Mouse (Mus musculus): ENCODE measurements around the gene Hsp90ab1.

Gene Hsp90ab1

DNA sequence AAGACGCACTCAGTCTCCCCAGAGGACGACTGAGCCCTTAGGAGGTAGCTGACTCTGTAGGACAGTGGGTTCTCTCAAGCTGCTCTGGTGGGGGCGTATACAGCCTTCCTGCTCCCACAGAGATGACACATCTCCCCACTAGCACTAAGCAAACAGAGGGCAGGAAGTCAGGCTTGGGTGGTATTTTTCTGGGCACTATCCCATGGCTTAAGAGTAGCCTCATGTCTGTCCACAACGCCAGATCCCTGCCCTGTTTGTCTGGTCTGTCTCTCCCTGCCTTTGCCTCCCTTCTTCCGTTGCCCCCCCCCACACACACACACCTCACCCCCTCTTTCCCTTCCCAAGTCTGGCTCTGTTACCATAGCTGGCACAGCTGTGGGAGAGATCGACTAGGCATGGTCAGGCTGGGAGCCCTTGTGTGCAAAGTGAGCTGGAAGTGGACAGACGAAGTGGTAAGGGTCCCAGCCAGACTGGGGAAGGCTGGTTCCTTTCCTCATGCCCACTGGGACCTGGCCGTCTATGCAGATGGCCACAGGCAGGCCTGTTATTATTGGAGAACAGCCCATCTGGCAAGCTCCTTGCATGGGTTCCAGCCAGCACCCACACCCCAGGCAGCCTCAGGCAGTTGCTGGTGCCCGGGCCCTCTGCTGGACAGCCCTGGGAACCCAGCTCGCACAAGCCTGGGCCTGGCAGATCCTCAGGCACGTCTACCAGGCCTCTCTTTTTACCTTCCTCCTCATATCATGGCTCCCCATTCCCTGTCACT lies 23.7 kb upstream of the Hsp90ab1 start:
- in situ Hi-C loops (cut with MboI; ENCODE audit: low sequenced_read_pairs): no loop called here

- in situ Hi-C loops (cut with MboI; ENCODE audit: low sequenced_read_pairs): no loop called here
Observed at GRCm38 (mm10) chr17:45595736-45596390, 22.8 kb upstream of the Hsp90ab1 start.

- in situ Hi-C loops (cut with MboI; ENCODE audit: low sequenced_read_pairs): no loop called here
Observed at GRCm38 (mm10) chr17:45594881-45595735, 22.0 kb upstream of the Hsp90ab1 start.

DNA sequence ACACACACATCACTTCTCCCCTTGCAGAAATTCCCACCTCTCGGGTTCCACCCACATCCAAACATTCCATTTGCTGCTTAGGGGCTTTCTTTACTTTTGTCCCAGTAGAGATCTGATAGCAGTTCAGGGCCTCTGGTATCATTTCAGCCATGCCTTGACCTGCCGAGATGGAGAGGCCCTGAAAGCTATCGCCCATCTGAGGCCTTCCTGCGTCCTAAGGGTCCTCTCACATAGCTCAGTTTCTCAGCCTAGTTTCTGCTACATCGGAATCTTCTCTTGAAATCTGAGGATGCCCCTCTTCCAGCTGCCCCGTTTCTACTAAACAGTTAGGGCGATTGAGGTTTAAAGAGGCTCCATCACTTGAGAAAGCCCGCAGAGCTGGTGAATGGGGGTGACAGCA lies 21.1 kb upstream of the Hsp90ab1 start:
- in situ Hi-C loops (cut with MboI; ENCODE audit: low sequenced_read_pairs): no loop called here

- in situ Hi-C loops (cut with MboI; ENCODE audit: low sequenced_read_pairs): no loop called here
Observed at GRCm38 (mm10) chr17:45593479-45593878, 20.4 kb upstream of the Hsp90ab1 start.

DNA sequence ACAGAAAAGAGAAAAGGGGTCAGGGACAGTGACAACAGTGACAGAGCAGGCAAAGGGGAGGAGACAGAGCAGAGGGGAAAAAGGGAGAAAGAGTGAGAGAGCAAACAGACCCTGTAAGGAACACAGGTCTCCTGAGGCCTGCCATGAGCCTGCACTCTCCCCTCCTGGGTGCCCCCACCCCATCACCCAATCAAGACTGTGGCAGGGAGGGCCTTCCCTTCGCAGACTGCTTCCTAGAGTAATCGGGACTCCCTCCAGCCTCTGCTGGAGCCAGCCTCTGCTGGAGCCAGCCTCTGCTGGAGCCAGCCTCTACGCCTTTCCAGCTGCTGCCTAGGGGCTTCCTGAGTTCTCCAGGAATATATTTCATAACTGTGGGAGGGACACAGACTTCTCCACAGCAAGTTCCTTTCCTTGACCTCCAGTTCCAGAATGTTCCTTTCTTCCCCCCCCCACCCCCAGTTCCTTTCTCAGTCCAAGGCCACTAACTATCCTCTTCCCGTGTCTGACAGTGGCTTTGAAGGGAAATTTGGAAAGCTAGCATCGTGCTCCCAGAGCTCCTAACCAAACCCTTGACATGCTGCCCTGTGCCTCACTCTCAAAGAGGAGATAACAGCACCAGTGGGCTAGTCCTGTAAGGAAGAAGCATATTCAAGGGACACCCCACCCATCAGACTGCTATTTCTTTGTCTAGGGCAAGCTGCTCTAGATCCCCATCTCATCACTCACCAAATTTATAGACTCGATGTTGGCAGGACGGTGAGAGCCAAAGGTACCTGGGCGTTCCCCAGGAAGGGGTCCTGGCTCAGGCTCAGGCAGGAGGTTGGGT lies 19.7 kb upstream of the Hsp90ab1 start:
- in situ Hi-C loops (cut with MboI; ENCODE audit: low sequenced_read_pairs): no loop called here

DNA sequence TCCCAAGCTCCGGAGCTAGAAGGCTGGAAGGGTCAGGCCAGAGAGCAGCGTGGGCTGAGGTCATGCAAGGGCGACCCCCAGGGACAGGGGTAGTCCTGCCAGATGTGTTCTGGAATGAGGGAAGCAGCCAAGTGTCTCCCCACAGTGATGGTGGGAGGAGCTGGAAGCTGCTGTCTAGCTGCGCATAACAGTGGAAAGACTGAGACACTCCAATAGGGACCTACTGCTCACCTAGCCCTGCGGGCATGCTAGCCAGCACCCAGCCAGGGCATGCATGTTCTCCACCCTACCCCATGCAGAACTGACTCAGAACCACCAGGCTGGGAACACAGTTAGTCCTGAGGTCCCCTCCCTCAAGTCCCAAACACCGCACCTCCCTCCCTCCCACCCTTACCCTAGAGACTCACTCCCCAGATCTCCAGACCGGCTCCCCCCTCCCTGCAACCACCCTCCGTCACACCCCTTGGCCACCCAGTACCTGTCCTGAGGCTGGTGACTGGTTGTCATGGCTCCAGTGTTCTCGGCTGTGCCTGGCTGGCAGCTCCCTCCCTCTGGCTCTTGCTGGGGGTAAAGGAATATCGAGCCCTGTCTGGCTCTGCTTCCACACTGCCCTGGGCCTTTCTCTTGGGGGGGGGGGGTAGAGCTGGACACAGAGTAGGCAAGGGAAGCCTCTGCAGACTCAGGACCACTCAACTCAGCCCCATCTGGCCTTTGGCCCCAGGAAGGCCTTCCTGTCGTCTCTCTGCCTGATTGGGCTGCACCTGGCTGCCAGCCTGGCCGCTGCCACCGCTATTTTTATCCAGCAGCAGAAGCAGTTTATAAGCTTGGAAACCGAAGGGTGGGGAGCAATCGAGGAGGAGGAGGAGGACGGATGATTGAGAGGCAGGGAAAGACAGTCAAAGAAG lies 18.9 kb upstream of the Hsp90ab1 start:
- in situ Hi-C loops (cut with MboI; ENCODE audit: low sequenced_read_pairs): no loop called here

DNA sequence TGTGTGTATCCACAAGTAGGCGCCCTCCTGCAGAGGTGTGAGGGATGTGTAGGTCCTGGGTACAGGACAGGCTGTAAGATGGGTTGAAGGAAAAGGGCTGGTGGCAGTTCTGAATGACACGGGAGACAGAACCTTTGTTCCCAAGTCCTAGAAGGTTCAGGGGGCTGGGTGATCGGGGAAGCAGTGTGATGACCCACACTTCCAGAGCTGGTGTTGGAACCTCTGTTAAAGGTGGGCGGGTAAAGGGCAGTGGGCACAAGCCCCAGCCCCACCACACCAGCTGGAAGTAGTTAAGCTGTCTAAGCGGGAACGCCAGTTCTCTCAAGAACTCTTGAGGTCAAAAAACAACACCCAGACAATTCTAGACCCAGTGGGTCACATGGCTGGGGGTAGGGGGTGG lies 17.3 kb upstream of the Hsp90ab1 start:
- in situ Hi-C loops (cut with MboI; ENCODE audit: low sequenced_read_pairs): no loop called here

DNA sequence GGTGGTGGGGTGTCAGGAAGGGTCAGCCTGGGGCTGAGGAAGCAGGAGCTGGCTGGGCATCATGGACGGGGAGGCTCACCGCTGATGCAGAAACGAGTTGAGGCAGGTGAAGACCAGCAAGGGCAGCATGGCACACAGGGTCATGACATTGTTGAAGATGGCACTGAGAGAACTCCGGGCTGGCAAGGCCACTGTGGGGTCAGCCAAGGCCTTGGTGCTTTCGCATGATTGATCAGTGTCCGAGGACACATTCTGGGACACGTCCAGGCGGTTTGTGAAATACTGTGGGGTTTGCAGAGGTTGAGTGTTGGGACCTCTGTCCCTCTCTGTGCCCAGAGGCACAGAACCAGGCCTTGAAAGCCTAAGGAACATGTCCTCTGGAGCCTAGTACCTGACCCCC lies 16.8 kb upstream of the Hsp90ab1 start:
- in situ Hi-C loops (cut with MboI; ENCODE audit: low sequenced_read_pairs): no loop called here

- in situ Hi-C loops (cut with MboI; ENCODE audit: low sequenced_read_pairs): no loop called here
Observed at GRCm38 (mm10) chr17:45589236-45589635, 16.2 kb upstream of the Hsp90ab1 start.

GRCm38 (mm10) chr17:45588370-45588769 lies 15.3 kb upstream of the Hsp90ab1 start:
- in situ Hi-C loops (cut with MboI; ENCODE audit: low sequenced_read_pairs): no loop called here

GRCm38 (mm10) chr17:45586449-45586837 lies 13.4 kb upstream of the Hsp90ab1 start:
- in situ Hi-C loops (cut with MboI; ENCODE audit: low sequenced_read_pairs): no loop called here

- in situ Hi-C loops (cut with MboI; ENCODE audit: low sequenced_read_pairs): no loop called here
Observed at GRCm38 (mm10) chr17:45585725-45586448, 12.8 kb upstream of the Hsp90ab1 start.

DNA sequence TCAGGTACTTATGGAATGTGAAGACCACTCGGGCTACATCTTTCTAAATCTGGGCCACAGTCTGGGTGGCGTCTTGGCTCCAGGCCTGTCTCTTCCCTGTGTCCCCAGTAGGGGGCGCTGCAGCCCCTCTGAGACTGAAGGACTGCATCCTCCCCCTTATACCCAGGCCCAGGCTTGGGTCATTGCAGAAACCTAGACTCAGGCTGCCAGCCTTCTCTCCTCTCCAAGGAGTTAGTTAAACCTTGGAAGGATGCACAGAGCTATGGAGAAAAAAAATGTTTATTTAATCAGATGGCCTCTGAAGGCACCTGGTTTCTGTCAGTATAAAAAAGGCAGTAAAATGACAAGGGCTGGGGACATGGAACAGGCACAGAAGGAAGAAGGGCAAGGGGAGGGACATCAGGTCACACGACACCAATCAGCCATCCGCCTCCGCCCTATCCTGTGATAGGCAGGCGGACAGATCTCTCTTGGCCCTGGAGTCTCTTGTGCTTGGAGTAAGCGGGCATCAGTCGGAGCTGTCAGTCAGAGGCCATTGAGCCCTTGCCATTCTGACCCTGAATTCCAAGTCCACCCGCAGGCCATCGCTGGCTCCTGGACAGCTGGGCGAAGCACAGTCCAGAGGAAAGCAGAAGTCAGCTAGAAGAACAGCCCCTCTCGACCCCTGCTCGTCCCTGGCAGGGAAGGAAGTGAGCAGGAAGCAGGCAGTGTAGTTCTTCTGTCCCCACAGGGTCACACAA lies 12.0 kb upstream of the Hsp90ab1 start:
- in situ Hi-C loops (cut with MboI; ENCODE audit: low sequenced_read_pairs): no loop called here

DNA sequence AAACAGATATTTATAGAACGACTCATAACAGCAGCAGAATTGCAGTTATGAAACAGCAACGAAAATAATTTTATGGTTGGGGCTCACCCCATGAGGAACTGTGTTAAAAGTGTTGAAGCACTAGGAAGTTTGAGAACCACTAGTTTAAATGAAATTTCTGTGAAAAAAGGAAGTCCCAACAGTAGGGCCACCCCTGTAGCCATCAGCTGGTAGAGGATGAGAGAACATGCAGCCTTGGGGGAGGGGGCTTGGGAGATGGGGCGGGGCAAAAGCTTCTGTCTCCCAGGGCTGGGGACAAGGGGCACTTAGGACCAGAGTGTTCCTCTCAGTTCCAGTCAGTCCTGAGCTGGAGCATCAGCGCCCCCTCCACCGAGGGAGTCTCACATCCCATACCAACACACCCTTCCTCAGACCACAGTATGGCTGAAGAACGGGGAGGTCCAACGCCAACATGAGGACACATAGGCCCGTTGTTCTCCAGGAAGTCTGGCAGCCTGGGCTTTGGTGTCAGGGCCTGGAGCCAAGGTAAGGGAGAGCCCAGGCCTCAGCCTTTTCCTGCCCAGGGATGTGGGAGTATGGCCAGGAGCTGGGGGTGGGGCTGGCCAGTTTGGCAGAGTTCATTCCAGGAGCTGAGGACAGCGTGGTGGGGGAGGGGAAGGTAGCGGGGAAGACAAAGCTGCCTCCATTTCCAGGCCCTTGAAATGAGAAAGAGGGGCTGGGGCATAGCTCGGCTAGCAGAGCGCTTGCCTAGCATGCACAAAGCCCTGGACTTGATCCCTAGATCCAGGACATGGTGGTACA lies 11.2 kb upstream of the Hsp90ab1 start:
- in situ Hi-C loops (cut with MboI; ENCODE audit: low sequenced_read_pairs): no loop called here

DNA sequence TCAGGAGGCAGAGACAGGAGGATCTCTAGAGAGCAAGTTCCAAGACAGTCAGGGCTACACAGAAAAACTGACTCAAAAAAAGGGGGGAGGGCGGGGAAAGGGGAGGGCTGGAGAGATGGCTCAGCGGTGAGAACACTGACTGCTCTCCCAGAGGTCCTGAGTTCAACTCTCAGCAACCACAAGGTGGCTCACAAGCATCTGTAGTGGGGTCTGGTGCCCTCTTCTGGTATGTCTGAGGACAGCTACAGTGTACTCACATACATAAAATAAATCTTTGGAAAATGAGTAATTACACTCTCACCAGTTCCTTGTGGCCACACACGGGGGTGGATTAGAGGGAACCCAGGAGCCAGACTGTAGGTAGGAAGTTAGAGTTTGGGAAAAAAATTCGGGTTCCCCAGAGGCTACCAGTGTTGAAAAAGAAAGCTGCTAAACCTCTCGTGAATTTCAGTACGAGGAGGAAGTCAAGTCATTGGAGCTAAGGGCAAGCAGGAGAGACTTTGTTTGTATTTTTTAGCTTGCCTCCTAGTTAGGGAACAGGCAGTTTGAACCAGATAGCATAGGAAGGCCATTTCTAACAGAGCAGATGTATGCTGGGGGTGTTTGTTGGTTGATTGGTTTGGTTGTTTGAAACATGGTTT lies 9.8 kb upstream of the Hsp90ab1 start:
- in situ Hi-C loops (cut with MboI; ENCODE audit: low sequenced_read_pairs): no loop called here

- in situ Hi-C loops (cut with MboI; ENCODE audit: low sequenced_read_pairs): no loop called here
Observed at GRCm38 (mm10) chr17:45582188-45582587, 9.1 kb upstream of the Hsp90ab1 start.

Measured in CH12F3 (cell line).